Mouse (Mus musculus) CH12.LX (cell line): ENCODE data around the gene Cs. TPM values are rescaled to one million over a fixed set of nuclear protein-coding genes. Genes with fewer than 3 reads are reported as not detected.

ENCODE experiments used
- DNase-seq: peaks from one replicate; pipeline ENCODE4 v3.0.0-alpha.2; 2013; ENCODE audit errors: extremely low read depth
- H3K27ac ChIP-seq: 2 replicates; pipeline ENCODE4 v1.5.1; 2012; ENCODE audit warnings: low read depth, mild to moderate bottlenecking, control low read depth, moderate library complexity; ENCODE audit not compliant: insufficient read depth
- H3K27me3 ChIP-seq: replicated peaks from 2 replicates; pipeline ENCODE3; 2012; ENCODE audit warnings: inconsistent platforms
- H3K36me3 ChIP-seq, 2 experiments: replicated peaks in 1 of 2; 2 replicates each; pipeline versions ENCODE3 to v1.6.1; 2012; ENCODE audit warnings: inconsistent platforms in 1 of 2, low read length in 1 of 2, mild to moderate bottlenecking in 1 of 2, mixed read lengths in 1 of 2, moderate library complexity in 1 of 2; ENCODE audit not compliant: control insufficient read depth in 1 of 2, insufficient read depth in 1 of 2
- H3K4me1 ChIP-seq, 2 experiments: 2 replicates each; pipeline ENCODE4 v1.6.1; 2012; ENCODE audit warnings: inconsistent platforms in 1 of 2, moderate library complexity in 1 of 2; ENCODE audit not compliant: insufficient read depth in 2 of 2, control insufficient read depth in 1 of 2
- H3K4me2 ChIP-seq: 2 replicates; pipeline ENCODE4 v1.6.1; 2012; ENCODE audit warnings: low read depth, mild to moderate bottlenecking, control low read depth; ENCODE audit not compliant: poor library complexity, insufficient read depth, severe bottlenecking
- H3K4me3 ChIP-seq, 3 experiments: fragments of 150-350 bp in 1 of 3; sonication (generic) in 1 of 3; replicated peaks in 1 of 3; 2 replicates each; pipeline versions ENCODE3 to v1.5.1; 2011 to 2012; ENCODE audit warnings: low read depth in 2 of 3, low read length in 2 of 3, mild to moderate bottlenecking in 2 of 3, moderate library complexity in 2 of 3, control low read depth in 1 of 3, improper control_type of control experiment in 1 of 3, inconsistent platforms in 1 of 3, mixed read lengths in 1 of 3; ENCODE audit not compliant: poor library complexity in 1 of 3
- H3K79me2 ChIP-seq: replicated peaks from 2 replicates; pipeline ENCODE4 v1.6.1; 2012; ENCODE audit warnings: mild to moderate bottlenecking, moderate library complexity; ENCODE audit not compliant: control insufficient read depth, poor library complexity, insufficient read depth, severe bottlenecking; ENCODE audit errors: extremely low read depth
- H3K9ac ChIP-seq: 2 replicates; pipeline ENCODE4 v1.6.1; 2012; ENCODE audit warnings: low read depth, mild to moderate bottlenecking, control low read depth, moderate library complexity; ENCODE audit not compliant: insufficient read depth
- H3K9me3 ChIP-seq: replicated peaks from 2 replicates; pipeline ENCODE3; 2012; ENCODE audit warnings: low read length, inconsistent platforms, mixed read lengths
- CHD1 ChIP-seq: IDR thresholded peaks from 2 replicates; pipeline ENCODE4 v1.6.1; 2012; ENCODE audit warnings: low read depth, low read length, improper control_type of control experiment, inconsistent platforms
- CHD2 ChIP-seq: IDR thresholded peaks from 2 replicates; pipeline ENCODE4 v1.6.1; 2011; ENCODE audit warnings: low read length, improper control_type of control experiment
- CTCF ChIP-seq, 2 experiments: IDR thresholded peaks in 1 of 2; conservative IDR thresholded peaks in 1 of 2; 2 replicates each; pipeline ENCODE4 v1.5.1; 2011 to 2012; ENCODE audit warnings: low read depth in 2 of 2, low read length in 2 of 2, improper control_type of control experiment in 1 of 2, inconsistent platforms in 1 of 2, mild to moderate bottlenecking in 1 of 2, moderate library complexity in 1 of 2
- EP300 ChIP-seq: IDR thresholded peaks from 2 replicates; pipeline ENCODE4 v1.6.1; 2011; ENCODE audit warnings: low read length, improper control_type of control experiment
- GABPA ChIP-seq: IDR thresholded peaks from 2 replicates; pipeline ENCODE4 v1.6.1; 2012; ENCODE audit warnings: low read depth, low read length, improper control_type of control experiment, inconsistent platforms; ENCODE audit not compliant: insufficient replicate concordance
- HCFC1 ChIP-seq: IDR thresholded peaks from 2 replicates; pipeline ENCODE4 v1.6.1; 2012; ENCODE audit warnings: low read depth, mild to moderate bottlenecking, inconsistent platforms, low read length, improper control_type of control experiment
- IRF4 ChIP-seq: IDR thresholded peaks from 2 replicates; pipeline ENCODE4 v1.6.1; 2014; ENCODE audit warnings: low read depth, mild to moderate bottlenecking, inconsistent platforms, low read length, improper control_type of control experiment
- JUN ChIP-seq: IDR thresholded peaks from 2 replicates; pipeline ENCODE4 v1.6.1; 2011; ENCODE audit warnings: low read depth, mild to moderate bottlenecking, low read length, improper control_type of control experiment, moderate library complexity; ENCODE audit not compliant: insufficient read depth
- JUND ChIP-seq: conservative IDR thresholded peaks from 2 replicates; pipeline ENCODE4 v1.6.1; 2011; ENCODE audit warnings: low read depth, low read length, improper control_type of control experiment
- KAT2A ChIP-seq: IDR thresholded peaks from 2 replicates; pipeline ENCODE4 v1.6.1; 2012; ENCODE audit warnings: low read length, improper control_type of control experiment, inconsistent platforms; ENCODE audit not compliant: insufficient replicate concordance
- MAX ChIP-seq: IDR thresholded peaks from 2 replicates; pipeline ENCODE4 v1.6.1; 2011; ENCODE audit warnings: low read length, improper control_type of control experiment
- MAZ ChIP-seq: IDR thresholded peaks from 2 replicates; pipeline ENCODE4 v1.6.1; 2012; ENCODE audit warnings: low read depth, mild to moderate bottlenecking, inconsistent platforms, low read length, improper control_type of control experiment, moderate library complexity
- MXI1 ChIP-seq: IDR thresholded peaks from 2 replicates; pipeline ENCODE4 v1.6.1; 2011; ENCODE audit warnings: mild to moderate bottlenecking, low read depth, low read length, improper control_type of control experiment
- NELFE ChIP-seq: IDR thresholded peaks from 2 replicates; pipeline ENCODE4 v1.6.1; 2011; ENCODE audit warnings: low read depth, low read length, improper control_type of control experiment
- NRF1 ChIP-seq: IDR thresholded peaks from 2 replicates; pipeline ENCODE4 v1.6.1; 2014; ENCODE audit warnings: low read depth, mild to moderate bottlenecking, inconsistent platforms, low read length, improper control_type of control experiment, moderate library complexity
- PAX5 ChIP-seq: IDR thresholded peaks from 2 replicates; pipeline ENCODE4 v1.6.1; 2012; ENCODE audit warnings: low read length, inconsistent platforms, mixed read lengths
- POLR2A ChIP-seq: IDR thresholded peaks from 2 replicates; pipeline ENCODE4 v1.6.1; 2011; ENCODE audit warnings: low read depth, mild to moderate bottlenecking, improper control_type of control experiment, low read length
- RAD21 ChIP-seq: IDR thresholded peaks from 2 replicates; pipeline ENCODE4 v1.6.1; 2011; ENCODE audit warnings: low read depth, mild to moderate bottlenecking, low read length, improper control_type of control experiment, moderate library complexity
- RCOR1 ChIP-seq: conservative IDR thresholded peaks from 2 replicates; pipeline ENCODE4 v1.6.1; 2012; ENCODE audit warnings: low read depth, mild to moderate bottlenecking, inconsistent platforms, low read length, improper control_type of control experiment
- SIN3A ChIP-seq: IDR thresholded peaks from 2 replicates; pipeline ENCODE4 v1.6.1; 2012; ENCODE audit warnings: low read length, improper control_type of control experiment, inconsistent platforms
- TCF12 ChIP-seq: IDR thresholded peaks from 2 replicates; pipeline ENCODE4 v1.6.1; 2014; ENCODE audit warnings: low read depth, mild to moderate bottlenecking, inconsistent platforms, low read length, improper control_type of control experiment
- UBTF ChIP-seq: IDR thresholded peaks from 2 replicates; pipeline ENCODE4 v1.6.1; 2012; ENCODE audit warnings: low read depth, mild to moderate bottlenecking, inconsistent platforms, low read length, improper control_type of control experiment, moderate library complexity
- USF1 ChIP-seq: IDR thresholded peaks from 2 replicates; pipeline ENCODE4 v1.6.1; 2014; ENCODE audit warnings: low read depth, mild to moderate bottlenecking, inconsistent platforms, low read length, improper control_type of control experiment
- USF2 ChIP-seq: conservative IDR thresholded peaks from 2 replicates; pipeline ENCODE4 v1.6.1; 2011; ENCODE audit warnings: low read depth, low read length, improper control_type of control experiment
- ZC3H11A ChIP-seq: IDR thresholded peaks from 2 replicates; pipeline ENCODE4 v1.6.1; 2012; ENCODE audit warnings: low read depth, mild to moderate bottlenecking, inconsistent platforms, low read length, improper control_type of control experiment
- ZKSCAN1 ChIP-seq: IDR thresholded peaks from 2 replicates; pipeline ENCODE4 v1.6.1; 2012; ENCODE audit warnings: low read depth, inconsistent platforms, low read length, improper control_type of control experiment, borderline replicate concordance
- ZMIZ1 ChIP-seq: IDR thresholded peaks from 2 replicates; pipeline ENCODE4 v1.6.1; 2012; ENCODE audit warnings: low read depth, mild to moderate bottlenecking, inconsistent platforms, low read length, improper control_type of control experiment
- dilution Hi-C: fragments of 300-500 bp; cut with MboI; formaldehyde crosslinking; loops from 2 replicates; pipeline ENCODE4 v1.14.3; 2020; ENCODE audit warnings: low sequenced_read_pairs; ENCODE audit not compliant: extremely low pct_unique_long_range_greater_than_20kb, extremely low pct_ligation_motif_present
- in situ Hi-C: fragments of 300-500 bp; cut with MboI; formaldehyde crosslinking; loops from 3 replicates; pipeline ENCODE4 v1.14.3; 2019; ENCODE audit warnings: low sequenced_read_pairs, low pct_ligation_motif_present, low pct_unique_long_range_greater_than_20kb, mixed read lengths
- polyA plus RNA-seq: library from polyadenylated mRNA; unstranded; fragments of >175 nt; gene quantifications from 2 replicates; pipeline ENCODE4 v1.2.1, GENCODE M21; 2012; ENCODE audit warnings: low read depth; ENCODE audit not compliant: insufficient read length
- total RNA-seq, 2 experiments: library from RNA; depleted of rRNA; stranded (reverse); fragments of 300-350 nt in 1 of 2; fragments of >200 nt in 1 of 2; gene quantifications; 2 replicates each; pipeline ENCODE4 v1.2.3; 2012 to 2014

Cs gene
- total and polyA plus RNA-seq, 3 experiments, result 131 to 240 (median 145) TPM

DNA sequence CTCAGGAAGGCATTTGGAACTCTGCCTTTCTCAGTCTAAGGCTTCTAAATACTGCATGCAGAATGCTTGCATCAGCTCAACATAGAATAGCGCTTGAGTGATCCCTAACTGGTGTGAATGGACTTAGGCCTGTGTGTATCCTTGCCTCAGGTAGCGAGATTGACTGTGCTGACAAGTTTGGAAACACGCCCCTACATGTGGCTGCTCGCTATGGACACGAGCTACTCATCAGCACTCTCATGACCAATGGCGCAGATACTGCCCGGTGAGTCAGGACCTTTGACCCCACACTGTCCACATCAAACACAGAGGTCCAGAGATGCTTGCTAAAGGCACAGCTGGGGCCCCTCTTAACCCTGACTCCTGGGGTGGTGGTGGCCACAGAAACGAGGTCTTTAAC lies 44.9 kb downstream of the Cs start:
- H3K4me1 ChIP-seq, result peaks cover 14 to 25% of the 10 kb centered on the region in 2 experiments
- no peak for DNase-seq
- H3K4me2 ChIP-seq, result no peak overlapping the region
- in situ Hi-C loops, result no loop called here
- peaks cover 21% of the 10 kb centered on the region for H3K79me2 ChIP-seq
- H3K36me3 ChIP-seq, result peaks cover 76 to 92% of the 10 kb centered on the region in 2 experiments
- no peak overlapping the region for H3K4me3 ChIP-seq
- no peak overlapping the region for H3K27ac ChIP-seq
- no peaks in the 10 kb centered on the region for H3K27me3 ChIP-seq
- no peak overlapping the region for H3K9ac ChIP-seq
- dilution Hi-C loops, result no loop called here
- no peaks in the 10 kb centered on the region for H3K9me3 ChIP-seq
- TF ChIP-seq GABPA (no peak), EP300 (no peak), SIN3A (no peak), CHD2 (no peak)

GRCm38 (mm10) chr10:128385902-128386301 lies 48.4 kb downstream of the Cs start:
- dilution Hi-C loops, result no loop called here
- no peaks in the 10 kb centered on the region for H3K9me3 ChIP-seq

GRCm38 (mm10) chr10:128388941-128389340 lies 51.4 kb downstream of the Cs start:
- Histone ChIP-seq H3K27me3 (no peaks in the 10 kb centered on the region), H3K36me3 (peaks cover 83 to 98% of the 10 kb centered on the region in 2 experiments), H3K4me1 (peaks cover 3 to 23% of the 10 kb centered on the region in 2 experiments; a peak in 3 of 4 replicates), H3K9me3 (no peaks in the 10 kb centered on the region), H3K79me2 (no peaks in the 10 kb centered on the region), H3K27ac (no peak overlapping the region), H3K9ac (no peak overlapping the region), H3K4me3 (no peak overlapping the region)
- in situ Hi-C loops, result no loop called here
- no peak for DNase-seq
- dilution Hi-C loops, result no loop called here
- TF ChIP-seq IRF4, result no peak
- no peak for TF ChIP-seq NRF1
- no peak for TF ChIP-seq MAX
- TF ChIP-seq MAZ, result no peak
- TF ChIP-seq HCFC1, result no peak
- no peak for TF ChIP-seq PAX5
- TF ChIP-seq TCF12, result no peak
- no peak for TF ChIP-seq UBTF
- no peak for TF ChIP-seq POLR2A
- TF ChIP-seq ZMIZ1, result no peak
- TF ChIP-seq RCOR1, result no peak
- TF ChIP-seq, all 38 proteins: peak for 0
- H3K4me2 ChIP-seq, result no peak overlapping the region

More at GRCm38 (mm10) chr10:128385902-128386301, 48.4 kb downstream of the Cs start:
- Histone ChIP-seq H3K9ac (no peak overlapping the region), H3K79me2 (no peaks in the 10 kb centered on the region), H3K4me1 (peaks cover 0 to 4% of the 10 kb centered on the region in 2 experiments; a peak in 2 of 4 replicates), H3K4me3 (no peak overlapping the region), H3K27ac (no peak overlapping the region), H3K4me2 (no peak overlapping the region), H3K36me3 (peaks cover 97 to 98% of the 10 kb centered on the region in 2 experiments), H3K27me3 (no peaks in the 10 kb centered on the region)
- no peak for DNase-seq
- in situ Hi-C loops, result no loop called here
- TF ChIP-seq JUN, result no peak
- no peak for TF ChIP-seq PAX5
- no peak for TF ChIP-seq RAD21
- no peak for TF ChIP-seq NRF1
- TF ChIP-seq GABPA, result no peak
- no peak for TF ChIP-seq KAT2A
- no peak for TF ChIP-seq ZKSCAN1
- TF ChIP-seq JUND, result no peak
- no peak for TF ChIP-seq ZC3H11A
- TF ChIP-seq CHD1, result no peak
- no peak for TF ChIP-seq USF2
- TF ChIP-seq CTCF (conservative IDR thresholded peaks at IDR 0.05 in 1 of 2, IDR thresholded peaks at IDR 0.05 in 1 of 2; ENCODE audit: low read depth in 2 of 2, low read length in 2 of 2), result no peak
- TF ChIP-seq MXI1, result no peak
- no peak for TF ChIP-seq USF1
- no peak for TF ChIP-seq TCF12
- no peak for TF ChIP-seq NELFE
- TF ChIP-seq HCFC1, result no peak
